Mouse (Mus musculus) liver, postnatal 0 days (tissue): Measurements from ENCODE around the gene Ctcf. TPM values are rescaled to one million over a fixed set of nuclear protein-coding genes. Genes with fewer than 3 reads are reported as not detected.

ENCODE experiments used
- ATAC-seq: fragments of 200-750 bp; cut with Nextera tagmentation; 2 replicates; pipeline ENCODE4 v1.8.0; 2017; ENCODE audit warnings: mild to moderate bottlenecking, moderate library complexity
- DNase-seq: peaks from one replicate; pipeline ENCODE4 v3.0.0-alpha.2; 2016
- H3K27ac ChIP-seq: fragments of 300-500 bp; sonication (generic); 2 replicates; pipeline ENCODE4 v1.5.1; 2014; ENCODE audit warnings: antibody characterized with exemption, moderate library complexity, mild to moderate bottlenecking, low read depth
- H3K27me3 ChIP-seq: fragments of 300-500 bp; sonication (generic); 2 replicates; pipeline ENCODE4 v1.6.1; 2014; ENCODE audit warnings: low read length, control low read depth, mixed read lengths; ENCODE audit not compliant: insufficient read depth
- H3K36me3 ChIP-seq: fragments of 300-500 bp; sonication (generic); replicated peaks from 2 replicates; pipeline ENCODE4 v1.6.1; 2014; ENCODE audit warnings: mild to moderate bottlenecking, control low read depth, low read length, moderate library complexity, mixed read lengths; ENCODE audit not compliant: insufficient read depth
- H3K4me1 ChIP-seq: fragments of 300-500 bp; sonication (generic); 2 replicates; pipeline ENCODE4 v1.6.1; 2014; ENCODE audit warnings: antibody characterized with exemption, mild to moderate bottlenecking, control low read depth; ENCODE audit not compliant: insufficient read depth
- H3K4me2 ChIP-seq: fragments of 300-500 bp; sonication (generic); 2 replicates; pipeline ENCODE4 v1.6.1; 2014; ENCODE audit warnings: low read depth, mild to moderate bottlenecking, low read length, moderate library complexity, mixed read lengths
- H3K4me3 ChIP-seq: fragments of 300-500 bp; sonication (generic); 2 replicates; pipeline ENCODE4 v1.5.1; 2014; ENCODE audit warnings: low read depth, low read length
- H3K9ac ChIP-seq: fragments of 300-500 bp; sonication (generic); replicated peaks from 2 replicates; pipeline ENCODE4 v1.6.1; 2014; ENCODE audit warnings: mild to moderate bottlenecking, moderate library complexity
- H3K9me3 ChIP-seq: fragments of 300-500 bp; sonication (generic); 2 replicates; pipeline ENCODE4 v1.6.1; 2016; ENCODE audit warnings: mild to moderate bottlenecking, control low read depth, low read length, mixed read lengths
- CTCF ChIP-seq: sonication (generic); IDR thresholded peaks from 2 replicates; pipeline ENCODE4 v1.5.1; 2016; ENCODE audit warnings: antibody characterized with exemption, low read depth
- EP300 ChIP-seq: IDR thresholded peaks from 2 replicates; pipeline ENCODE4 v1.6.1; 2016; ENCODE audit warnings: antibody characterized with exemption, low read depth, mild to moderate bottlenecking
- WGBS: fragments of 180-500 bp; shearing (Covaris S2); extraction: QIAGEN DNeasy Blood & Tissue Kit; methylation state at CpG from one replicate; pipeline ENCODE4 v1.1.7; 2014; ENCODE audit not compliant: insufficient replicate concordance; 5-methylcytosine and 5-hydroxymethylcytosine counted together
- polyA plus RNA-seq: library from polyadenylated mRNA; unstranded; fragments of >200 nt; fragmentation: Nextera tagmentation; extraction: Ambion mirVana; gene quantifications from 2 replicates; pipeline ENCODE4 v1.2.1, GENCODE M21; 2015

The Ctcf gene
- polyA plus RNA-seq, 1 experiment from 2014 or later: 41.1 TPM

DNA sequence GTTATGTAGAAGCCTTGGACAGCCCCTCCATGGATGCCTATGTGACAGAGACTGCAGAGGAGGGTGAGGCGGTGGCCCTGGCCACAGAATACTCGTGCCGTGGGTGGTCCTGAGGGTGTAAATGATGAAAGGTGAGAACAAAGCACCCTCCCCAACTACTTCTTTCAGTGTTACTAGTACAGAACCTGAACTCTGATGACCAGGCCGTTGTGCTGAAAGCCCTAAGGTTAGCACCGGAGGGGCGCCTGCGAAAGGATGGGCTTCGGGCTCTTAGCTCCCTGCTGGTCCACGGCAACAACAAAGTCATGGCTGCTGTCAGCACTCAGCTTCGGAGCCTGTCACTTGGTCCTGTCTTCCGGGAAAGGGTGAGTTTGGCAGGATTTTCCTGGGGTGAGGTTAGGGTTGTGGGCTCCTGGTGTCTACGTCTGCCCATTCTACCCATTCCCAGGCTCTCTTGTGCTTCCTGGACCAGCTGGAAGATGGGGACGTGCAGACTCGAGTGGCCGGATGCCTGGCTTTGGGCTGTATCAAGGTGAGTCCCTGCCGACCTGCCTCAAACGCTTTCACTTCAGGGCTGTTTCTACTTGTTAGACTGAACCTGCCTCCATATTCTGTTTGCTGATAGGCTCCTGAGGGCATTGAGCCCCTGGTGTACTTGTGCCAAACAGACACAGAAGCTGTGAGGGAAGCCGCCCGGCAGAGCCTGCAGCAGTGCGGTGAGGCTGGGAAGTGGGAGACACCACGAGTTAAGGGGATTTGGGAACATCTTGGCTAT is 15.2 kb upstream of the Ctcf start:
- Histone ChIP-seq H3K4me1 (peaks cover 5% of the 10 kb centered on the region; the same call in 1 of the 2 replicates), H3K27me3 (no peaks in the 10 kb centered on the region), H3K27ac (no peak overlapping the region), H3K36me3 (peaks cover 54% of the 10 kb centered on the region), H3K4me3 (no peak overlapping the region), H3K9ac (no peak overlapping the region), H3K4me2 (no peak overlapping the region), H3K9me3 (no peaks in the 10 kb centered on the region)
- ATAC-seq: no peak
- WGBS: 81% methylated on average over 21 of the region's 21 CpGs
- TF ChIP-seq CTCF (no peak), EP300 (no peak)
- DNase-seq: no peak

DNA sequence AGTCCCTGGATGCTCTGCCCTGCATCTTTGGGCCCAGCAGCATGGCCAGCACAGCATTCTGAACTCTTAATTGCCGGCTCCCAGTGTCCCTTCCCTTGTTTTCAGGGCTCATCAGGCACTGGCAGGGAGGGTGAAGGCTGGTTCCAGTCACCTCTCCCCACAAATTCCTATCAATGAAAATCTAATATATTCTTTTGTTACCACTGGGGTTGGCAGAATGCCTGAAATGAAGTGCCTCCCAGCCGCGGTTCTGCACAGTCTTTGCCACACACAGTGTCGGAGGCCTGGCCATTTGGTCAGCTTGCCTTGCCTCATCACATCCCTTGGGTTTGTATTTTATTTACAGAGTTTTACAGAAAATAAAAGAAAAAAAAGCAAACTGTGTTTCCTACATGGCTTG is 14.5 kb upstream of the Ctcf start:
- Histone ChIP-seq H3K27ac (no peak overlapping the region), H3K4me1 (peaks cover 5% of the 10 kb centered on the region), H3K4me3 (no peak overlapping the region), H3K36me3 (peaks cover 48% of the 10 kb centered on the region), H3K9me3 (no peaks in the 10 kb centered on the region), H3K4me2 (no peak overlapping the region), H3K9ac (no peak overlapping the region), H3K27me3 (no peaks in the 10 kb centered on the region)
- TF ChIP-seq EP300 (no peak), CTCF (no peak)
- 64% methylated on average over 4 of the region's 4 CpGs for WGBS
- ATAC-seq (no peak), DNase-seq (no peak)

GRCm38 (mm10) chr8:105622421-105622920 is 13.9 kb upstream of the Ctcf start:
- Histone ChIP-seq H3K27me3 (no peaks in the 10 kb centered on the region), H3K36me3 (peaks cover 42% of the 10 kb centered on the region), H3K9ac (0 out of 2 replicates have a peak overlapping the region, but pooled peaks have one; percentile 46), H3K27ac (peak overlapping the region; percentile 90), H3K4me2 (peak overlapping the region; percentile 30), H3K9me3 (no peaks in the 10 kb centered on the region), H3K4me3 (0 out of 2 replicates have a peak overlapping the region, but pooled peaks have one; percentile 8), H3K4me1 (peaks cover 5% of the 10 kb centered on the region)
- WGBS: 7% methylated on average over 8 of the region's 8 CpGs
- TF ChIP-seq CTCF (peak; percentile 100), EP300 (no peak)
- ATAC-seq (peak; percentile 88), DNase-seq (peak; percentile 96)

GRCm38 (mm10) chr8:105623118-105623517 is 13.2 kb upstream of the Ctcf start:
- peak; percentile 71 for DNase-seq
- H3K4me2 ChIP-seq: peak overlapping the region; percentile 30
- H3K4me3 ChIP-seq: no peak overlapping the region
- H3K9ac ChIP-seq: peak overlapping the region; percentile 46; the same call in 1 of the 2 replicates
- ATAC-seq: peak; percentile 54
- no peaks in the 10 kb centered on the region for H3K9me3 ChIP-seq
- H3K36me3 ChIP-seq: peaks cover 35% of the 10 kb centered on the region
- peak overlapping the region; percentile 90 for H3K27ac ChIP-seq
- no peaks in the 10 kb centered on the region for H3K27me3 ChIP-seq
- WGBS: 29% methylated on average over 5 of the region's 5 CpGs
- TF ChIP-seq CTCF (0 out of 2 replicates have a peak, but pooled peaks have one; percentile 8), EP300 (peak; percentile 51; the same call in 1 of the 2 replicates)
- peaks cover 5% of the 10 kb centered on the region for H3K4me1 ChIP-seq

DNA sequence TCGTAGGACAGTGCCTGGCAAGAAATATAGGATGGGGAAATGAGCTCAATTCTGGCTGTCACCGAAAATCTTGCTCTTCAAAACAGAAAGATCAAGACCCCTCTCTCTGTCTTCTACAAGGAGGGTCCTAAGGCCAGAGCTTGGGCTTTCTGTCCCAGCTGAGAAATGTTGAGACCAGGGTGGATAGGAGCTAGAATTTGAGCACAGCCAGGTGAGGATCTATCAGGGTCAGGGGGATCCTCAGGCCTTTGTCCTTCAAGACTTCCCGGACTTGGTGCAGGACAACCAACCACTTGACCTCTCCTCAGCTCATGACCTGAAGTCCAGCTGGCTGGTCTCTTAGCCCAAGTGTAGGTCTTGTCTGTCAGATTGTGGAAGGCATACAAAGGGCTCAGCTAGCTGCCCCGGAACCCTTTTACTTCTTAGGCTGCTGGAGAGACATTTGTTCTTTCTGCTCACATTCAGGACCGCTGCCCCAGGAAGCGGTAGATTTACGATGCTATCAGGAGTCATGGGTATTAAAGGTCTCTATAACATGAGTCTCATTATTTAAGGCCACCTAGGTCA is 12.6 kb upstream of the Ctcf start:
- peaks cover 29% of the 10 kb centered on the region for H3K36me3 ChIP-seq
- no peak overlapping the region; the same call in 1 of the 2 replicates for H3K9ac ChIP-seq
- peak overlapping the region; percentile 90 for H3K27ac ChIP-seq
- TF ChIP-seq CTCF: no peak
- TF ChIP-seq EP300: no peak
- no peak for ATAC-seq
- WGBS: 64% methylated on average over 7 of the region's 7 CpGs
- no peak overlapping the region for H3K4me2 ChIP-seq
- no peak overlapping the region for H3K4me3 ChIP-seq
- no peaks in the 10 kb centered on the region for H3K9me3 ChIP-seq
- H3K4me1 ChIP-seq: peaks cover 5% of the 10 kb centered on the region
- no peak for DNase-seq
- no peaks in the 10 kb centered on the region for H3K27me3 ChIP-seq

DNA sequence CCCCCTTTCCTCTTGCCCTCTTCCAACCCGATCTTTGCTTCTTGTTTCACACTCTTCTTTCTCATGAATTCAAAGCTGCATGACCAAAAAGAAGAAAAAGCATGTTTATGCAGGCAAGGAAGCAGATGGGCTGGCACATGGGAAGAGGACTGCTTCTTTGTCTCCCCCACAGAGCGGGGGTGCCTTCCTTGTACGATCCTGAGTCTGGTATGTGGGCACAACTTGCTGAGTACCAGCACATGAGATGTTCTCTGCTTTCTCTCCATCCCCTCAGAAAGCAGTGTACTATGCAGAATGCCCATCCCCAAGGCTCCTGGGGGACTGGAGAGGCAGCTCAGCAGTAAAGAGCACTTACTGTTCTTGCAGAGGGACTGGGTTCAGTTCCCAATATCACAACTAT is 12.0 kb upstream of the Ctcf start:
- ATAC-seq (no peak), DNase-seq (no peak)
- H3K4me1 ChIP-seq: peaks cover 5% of the 10 kb centered on the region
- H3K27ac ChIP-seq: peak overlapping the region; percentile 56
- no peaks in the 10 kb centered on the region for H3K9me3 ChIP-seq
- no peak for TF ChIP-seq EP300
- no peak for TF ChIP-seq CTCF
- no peaks in the 10 kb centered on the region for H3K27me3 ChIP-seq
- H3K36me3 ChIP-seq: peaks cover 22% of the 10 kb centered on the region
- no peak overlapping the region for H3K4me2 ChIP-seq
- H3K9ac ChIP-seq: no peak overlapping the region
- WGBS: 47% methylated on average over 3 of the region's 3 CpGs
- no peak overlapping the region for H3K4me3 ChIP-seq
